Mouse (Mus musculus): ENCODE measurements around the gene Gm9837.
"Not testable (repeated sequence)": the region's sequence is repeated elsewhere in the genome, so short reads cannot be mapped to it uniquely, and the experiment has no call there.

Gm9837 gene

GRCm38 (mm10) chr11:53456474-53457371 is 13.6 kb downstream of the Gm9837 start, which contains the start of the genes Gm10447 and Shroom1:
Gene Gm10447, minus strand, starts transcription at chr11:53457110.
Gene Shroom1, plus strand, starts transcription at chr11:53457205.
- DNase-seq (ENCODE audit: low spot score in 2 of 2) = no peak

- DNase-seq (ENCODE audit: low spot score in 2 of 2) = no peak
These were observed 17.2 kb downstream of the Gm9837 start for GRCm38 (mm10) chr11:53453031-53453430.

DNA sequence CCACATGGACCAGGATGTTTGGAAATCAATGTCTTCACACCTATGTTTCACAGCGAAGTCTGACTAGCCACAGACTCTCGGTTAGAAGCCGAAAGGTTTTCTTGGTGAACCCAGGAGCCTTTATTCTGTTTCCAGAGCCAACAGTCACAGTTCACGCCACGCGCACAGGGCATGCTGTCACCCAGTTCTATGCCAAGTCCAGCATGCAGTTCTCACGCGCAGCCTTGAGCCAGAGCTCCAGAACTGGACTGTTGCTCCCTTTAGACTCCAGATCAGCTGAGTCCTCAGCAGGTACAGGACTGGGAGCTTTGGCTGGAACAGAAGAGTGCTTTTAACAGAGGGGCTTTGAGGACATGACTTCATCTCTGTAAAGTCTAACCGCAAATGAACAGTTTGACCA is 17.9 kb downstream of the Gm9837 start:
- no peak for DNase-seq (ENCODE audit: low spot score in 2 of 2)

- DNase-seq (ENCODE audit: low spot score in 2 of 2) = no peak
These were observed 18.9 kb downstream of the Gm9837 start for GRCm38 (mm10) chr11:53451361-53451760.

DNA sequence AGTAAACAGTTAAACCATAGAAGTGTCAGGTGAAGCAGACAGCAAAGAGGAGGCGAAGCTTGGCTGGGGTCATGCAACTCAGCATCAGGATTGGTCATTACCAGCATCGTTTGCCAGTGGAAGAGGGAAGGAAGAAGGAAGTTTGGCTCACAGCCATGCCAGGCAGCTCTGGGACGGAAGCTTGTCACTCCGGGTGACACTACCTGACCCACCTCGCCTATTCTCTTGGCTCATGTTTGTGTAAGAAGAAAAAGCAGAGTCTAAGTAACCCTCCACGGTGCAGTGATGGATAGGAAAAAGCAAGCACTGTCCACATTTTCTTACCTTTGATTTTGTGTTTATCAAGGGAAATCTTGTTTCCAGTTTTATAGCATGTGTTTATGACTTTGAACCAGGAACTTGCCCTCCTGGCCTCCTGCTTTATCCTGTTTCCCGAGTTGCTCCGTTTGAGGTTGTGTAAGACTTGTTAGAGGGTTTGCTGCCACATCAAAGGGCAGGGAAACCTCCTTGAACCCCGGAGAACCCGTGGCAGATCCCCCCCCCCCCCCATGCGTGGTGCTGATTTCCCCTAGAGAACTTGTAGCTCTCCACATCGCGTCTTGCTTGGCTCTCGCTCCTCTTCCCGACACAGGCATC is 20.1 kb downstream of the Gm9837 start:
- DNase-seq (ENCODE audit: low spot score in 2 of 2) = no peak

DNA sequence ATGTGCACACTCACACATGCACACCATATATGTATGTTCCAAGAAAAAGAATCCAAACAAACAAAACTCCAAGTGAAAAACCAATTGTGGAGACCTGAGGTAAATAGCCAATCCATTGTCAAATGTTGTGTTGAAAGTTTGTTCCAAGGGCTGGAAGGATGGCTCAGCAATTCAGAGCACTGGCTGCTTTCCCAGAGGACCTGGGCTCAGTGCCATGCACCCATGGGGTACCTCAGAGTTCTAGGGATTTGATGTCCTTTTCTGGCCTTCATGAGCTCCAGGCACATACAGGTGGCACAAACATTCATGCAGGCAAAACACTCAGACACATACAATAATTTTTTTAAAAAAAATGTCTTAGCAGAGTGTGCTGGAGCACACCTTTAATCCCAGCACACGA is 21.8 kb downstream of the Gm9837 start:
- no peak for DNase-seq (ENCODE audit: low spot score in 2 of 2)

DNA sequence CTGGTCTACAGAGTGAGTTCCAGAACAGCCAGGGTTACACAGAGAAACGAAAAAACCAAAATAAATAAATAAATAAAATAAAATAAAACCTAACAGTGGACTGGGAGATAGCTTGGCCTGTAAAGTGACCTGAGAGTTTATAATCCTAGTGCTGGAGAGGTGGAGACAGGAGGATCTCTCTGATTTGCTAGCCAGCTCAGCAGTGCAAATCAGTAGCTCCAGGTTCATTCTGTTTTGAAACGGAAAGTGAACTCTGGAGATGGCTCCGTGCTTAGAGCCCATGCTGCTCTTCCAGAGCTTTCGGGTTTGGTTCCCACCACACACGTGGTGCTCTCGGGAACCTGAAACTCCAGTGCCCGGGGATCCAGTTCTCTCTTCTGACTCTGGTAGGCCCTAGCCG is 22.3 kb downstream of the Gm9837 start:
- DNase-seq (ENCODE audit: low spot score in 2 of 2) = no peak

DNA sequence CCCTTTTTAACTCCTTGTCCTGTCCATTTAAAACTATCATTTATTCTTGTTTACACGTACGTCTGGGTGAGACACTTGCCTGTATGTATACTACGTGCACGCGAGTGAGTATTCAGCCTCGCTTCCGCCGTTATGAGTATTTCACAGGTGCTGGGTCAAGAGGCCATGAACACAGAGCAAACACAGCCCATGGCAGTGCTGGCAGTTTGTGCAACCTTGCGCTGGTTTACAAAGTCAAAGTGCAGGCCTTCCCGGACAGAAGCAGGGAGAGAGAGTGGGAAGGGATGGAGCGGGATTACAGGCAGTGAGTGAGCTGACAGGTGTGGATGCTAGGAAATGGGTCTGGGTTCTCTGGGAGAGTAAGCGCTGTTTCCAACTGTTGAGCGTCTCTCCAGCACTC is 24.1 kb downstream of the Gm9837 start:
- DNase-seq (ENCODE audit: low spot score in 2 of 2) = no peak

- DNase-seq (ENCODE audit: low spot score in 2 of 2) = no peak
These were observed 24.7 kb downstream of the Gm9837 start for GRCm38 (mm10) chr11:53445562-53445961.

DNA sequence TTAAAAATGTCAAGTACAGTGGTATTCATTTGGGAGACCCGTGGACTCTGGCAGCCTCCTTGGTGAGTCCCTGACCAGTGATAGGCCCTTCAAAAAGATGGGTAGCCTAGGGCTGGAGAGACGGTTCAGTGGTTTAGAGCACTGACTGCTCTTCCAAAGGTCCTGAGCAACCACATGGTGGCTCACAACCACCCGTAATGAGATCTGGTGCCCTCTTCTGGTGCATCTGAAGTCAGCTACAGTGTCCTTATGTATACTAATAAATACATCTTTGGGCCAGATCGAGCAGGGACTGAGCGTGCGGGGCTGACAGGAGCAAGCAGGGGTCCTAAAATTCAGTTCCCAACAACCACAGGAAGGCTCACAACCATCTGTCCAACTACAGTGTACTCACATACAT is 26.4 kb downstream of the Gm9837 start:
- DNase-seq (ENCODE audit: low spot score in 2 of 2) = peak; percentile 36 to 47

DNA sequence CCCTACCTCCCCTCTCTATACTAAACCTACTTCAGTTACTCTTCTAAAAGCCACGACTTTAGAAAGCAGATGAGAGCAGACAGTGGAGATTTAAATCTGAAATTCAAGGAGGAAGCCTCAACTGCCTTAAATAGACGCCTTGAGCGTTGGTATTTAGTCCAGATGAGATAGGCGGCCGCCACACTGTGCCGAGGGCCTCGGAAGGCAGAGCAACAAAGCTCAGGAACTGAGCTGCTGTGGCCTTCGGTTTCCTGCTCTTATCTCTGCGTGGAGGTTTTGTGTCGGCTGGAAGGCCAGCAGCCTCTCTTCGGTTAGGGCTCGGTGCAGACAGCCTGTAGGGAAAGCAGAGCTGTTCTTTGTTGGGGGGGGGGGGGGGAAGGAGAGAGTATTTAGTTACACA is 28.4 kb downstream of the Gm9837 start:
- DNase-seq (ENCODE audit: low spot score in 2 of 2) = no peak

- no peak for DNase-seq (ENCODE audit: low spot score in 2 of 2)
These were observed 33.9 kb downstream of the Gm9837 start for GRCm38 (mm10) chr11:53436338-53436737.

- no peak for DNase-seq (ENCODE audit: low spot score in 2 of 2)
These were observed 34.8 kb downstream of the Gm9837 start for GRCm38 (mm10) chr11:53435504-53435903.

DNA sequence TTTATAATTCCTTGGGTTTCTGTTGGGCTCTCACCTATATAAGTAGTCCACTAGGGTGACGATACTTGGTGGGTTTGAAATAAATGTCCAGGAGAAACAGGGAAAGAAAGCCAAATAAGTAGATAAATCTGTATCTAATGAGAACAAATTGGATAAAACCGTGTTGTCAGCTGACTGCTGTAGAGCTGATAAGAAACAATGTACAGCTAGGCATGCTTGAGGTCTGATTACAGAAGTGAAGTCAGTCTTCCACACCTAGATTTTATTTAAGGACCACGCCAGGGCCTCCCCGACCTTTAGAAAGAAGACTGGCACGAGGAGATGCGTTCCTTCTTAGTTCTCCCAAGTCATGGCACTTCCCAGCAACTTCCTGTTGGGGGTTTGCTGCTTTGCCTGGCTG is 37.2 kb downstream of the Gm9837 start:
- no peak for DNase-seq (ENCODE audit: low spot score in 2 of 2)

- peak in 1 of 2 experiments; percentile 8 for DNase-seq (ENCODE audit: low spot score in 2 of 2)
These were observed 38.8 kb downstream of the Gm9837 start for GRCm38 (mm10) chr11:53431347-53432056.

- peak; percentile 99 to 100 for DNase-seq (ENCODE audit: low spot score in 2 of 2)
These were observed 39.5 kb downstream of the Gm9837 start, which contains the start of the genes Uqcrq and Gdf9 for GRCm38 (mm10) chr11:53430670-53431346. Gene Uqcrq, minus strand, starts transcription at chr11:53430831. Gene Gdf9, plus strand, starts transcription at chr11:53431023.

- no peak for DNase-seq (ENCODE audit: low spot score in 2 of 2)
These were observed 40.0 kb downstream of the Gm9837 start for GRCm38 (mm10) chr11:53430300-53430669.

- no peak for DNase-seq (ENCODE audit: low spot score in 2 of 2)
These were observed 41.1 kb downstream of the Gm9837 start for GRCm38 (mm10) chr11:53429182-53429581.

- DNase-seq (ENCODE audit: low spot score in 2 of 2) = no peak
These were observed 41.6 kb downstream of the Gm9837 start for GRCm38 (mm10) chr11:53428716-53429057.

DNA sequence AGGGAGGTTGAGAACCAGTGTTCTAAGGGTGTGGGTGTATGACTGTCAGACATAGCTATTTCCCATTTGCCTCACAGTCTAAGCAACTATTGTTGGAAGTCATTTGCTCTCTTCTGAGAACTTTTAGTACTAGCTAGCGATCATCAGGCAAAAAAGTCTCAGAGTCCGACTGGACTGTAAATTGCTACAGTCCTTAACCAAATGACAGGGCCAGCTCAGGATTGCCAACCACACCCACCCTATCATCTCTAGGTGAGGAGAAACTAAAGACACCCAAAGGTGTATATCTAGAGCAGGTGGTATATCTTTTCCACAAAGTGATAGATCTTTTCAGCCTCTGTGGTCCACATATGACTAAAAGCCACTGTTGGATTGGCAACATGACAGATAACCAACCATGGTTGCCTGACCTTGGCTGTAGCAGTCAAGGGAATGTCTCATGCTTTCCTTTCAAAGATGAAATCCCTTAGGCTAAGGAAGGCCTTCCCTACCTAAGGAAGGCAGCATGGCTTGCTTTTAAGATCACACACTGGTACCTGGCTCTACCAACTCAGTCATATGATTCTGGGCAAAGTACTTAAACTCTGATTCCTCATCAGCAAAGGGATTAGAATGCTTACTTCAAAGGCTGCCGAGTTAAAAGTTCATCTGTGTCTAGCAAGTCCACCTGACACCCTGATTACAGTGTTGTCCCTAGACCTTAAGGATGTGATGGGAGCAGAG is 42.1 kb downstream of the Gm9837 start:
- DNase-seq (ENCODE audit: low spot score in 2 of 2) = no peak

- DNase-seq (ENCODE audit: low spot score in 2 of 2) = not testable (repeated sequence)
These were observed 43.4 kb downstream of the Gm9837 start for GRCm38 (mm10) chr11:53426914-53427313.
